Mouse (Mus musculus) midbrain, embryonic 16.5 days (tissue): ENCODE measurements around the gene Rnf114. TPM values are rescaled to one million over a fixed set of nuclear protein-coding genes. Genes with fewer than 3 reads are reported as not detected.

Experiments used
- ATAC-seq: fragments of 200-750 bp; cut with Nextera tagmentation; 2 replicates; pipeline ENCODE4 v1.8.0; 2017; ENCODE audit warnings: moderate TSS enrichment
- H3K27ac ChIP-seq: fragments of 300-500 bp; sonication (generic); 2 replicates; pipeline ENCODE4 v1.5.1; 2014; ENCODE audit warnings: mild to moderate bottlenecking, low read length, mixed read lengths
- H3K27me3 ChIP-seq: fragments of 300-500 bp; sonication (generic); 2 replicates; pipeline ENCODE4 v1.6.1; 2014; ENCODE audit warnings: low read depth, low read length, mixed read lengths; ENCODE audit not compliant: control insufficient read depth, insufficient read depth
- H3K36me3 ChIP-seq: fragments of 300-500 bp; sonication (generic); 2 replicates; pipeline ENCODE4 v1.6.1; 2014; ENCODE audit warnings: mild to moderate bottlenecking, low read length, moderate library complexity, mixed read lengths; ENCODE audit not compliant: control insufficient read depth, insufficient read depth
- H3K4me1 ChIP-seq: fragments of 300-500 bp; sonication (generic); 2 replicates; pipeline ENCODE4 v1.6.1; 2014; ENCODE audit warnings: mild to moderate bottlenecking, low read length, mixed read lengths; ENCODE audit not compliant: control insufficient read depth, insufficient read depth
- H3K4me2 ChIP-seq: fragments of 300-500 bp; sonication (generic); 2 replicates; pipeline ENCODE4 v1.6.1; 2014; ENCODE audit warnings: mild to moderate bottlenecking, low read length, mixed read lengths
- H3K4me3 ChIP-seq: fragments of 300-500 bp; sonication (generic); 2 replicates; pipeline ENCODE4 v1.5.1; 2014; ENCODE audit warnings: low read depth, mild to moderate bottlenecking, low read length, moderate library complexity, mixed read lengths
- H3K9ac ChIP-seq: fragments of 300-500 bp; sonication (generic); 2 replicates; pipeline ENCODE4 v1.6.1; 2014; ENCODE audit warnings: low read depth, low read length, mixed read lengths
- H3K9me3 ChIP-seq: fragments of 300-500 bp; sonication (generic); replicated peaks from 2 replicates; pipeline ENCODE4 v1.6.1; 2014; ENCODE audit warnings: mild to moderate bottlenecking, low read length, mixed read lengths; ENCODE audit not compliant: control insufficient read depth, poor library complexity, severe bottlenecking
- WGBS: fragments of 180-500 bp; shearing (Covaris S2); extraction: QIAGEN DNeasy Blood & Tissue Kit; methylation state at CpG from one replicate; pipeline ENCODE4 v1.1.7; 2014; 5-methylcytosine and 5-hydroxymethylcytosine counted together
- polyA plus RNA-seq: library from polyadenylated mRNA; unstranded; fragments of >200 nt; fragmentation: Nextera tagmentation; extraction: Ambion mirVana; gene quantifications from 2 replicates; pipeline ENCODE4 v1.2.1, GENCODE M21; 2015

The Rnf114 gene
- polyA plus RNA-seq, 1 experiment from 2014 or later: 111 TPM

DNA sequence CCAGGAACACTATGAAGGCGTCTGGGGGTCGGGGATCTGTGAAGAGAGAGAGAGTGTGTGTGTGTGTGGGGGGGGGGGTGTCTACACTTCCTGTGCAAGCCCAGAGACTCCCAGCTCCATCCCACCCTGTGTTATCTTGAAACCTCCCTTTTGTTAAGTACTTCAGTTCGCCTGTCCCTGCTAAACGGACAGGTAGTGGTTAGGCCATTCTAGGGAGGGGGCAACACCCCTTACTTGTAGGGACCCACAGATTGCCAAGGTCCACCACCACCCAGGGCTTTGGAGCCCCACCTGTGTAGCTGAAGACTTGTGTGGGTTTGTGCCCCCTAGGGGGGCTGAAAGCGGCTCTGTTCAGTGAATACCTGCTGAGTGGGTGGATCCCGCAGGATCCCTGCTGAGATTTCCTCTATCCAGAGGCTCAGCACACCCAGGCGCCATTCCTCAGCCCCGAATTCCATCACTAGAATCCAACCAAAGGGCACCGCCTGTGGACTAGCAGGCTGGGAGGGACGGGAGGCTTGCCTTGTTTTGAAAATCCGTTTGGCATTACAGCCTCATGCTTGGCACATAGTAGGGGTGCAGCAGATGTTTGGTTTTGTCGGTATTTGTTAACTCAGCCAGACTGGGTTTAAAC is 48.1 kb downstream of the Rnf114 start:
- Histone ChIP-seq H3K27ac (no peak overlapping the region), H3K4me1 (peaks cover 12% of the 10 kb centered on the region), H3K4me2 (0 out of 2 replicates have a peak overlapping the region, but pooled peaks have one; percentile 1), H3K27me3 (peaks cover 34% of the 10 kb centered on the region), H3K9me3 (no peaks in the 10 kb centered on the region), H3K36me3 (no peaks in the 10 kb centered on the region), H3K9ac (no peak overlapping the region), H3K4me3 (no peak overlapping the region)
- ATAC-seq: no peak
- 17% methylated on average over 12 of the region's 12 CpGs for WGBS

DNA sequence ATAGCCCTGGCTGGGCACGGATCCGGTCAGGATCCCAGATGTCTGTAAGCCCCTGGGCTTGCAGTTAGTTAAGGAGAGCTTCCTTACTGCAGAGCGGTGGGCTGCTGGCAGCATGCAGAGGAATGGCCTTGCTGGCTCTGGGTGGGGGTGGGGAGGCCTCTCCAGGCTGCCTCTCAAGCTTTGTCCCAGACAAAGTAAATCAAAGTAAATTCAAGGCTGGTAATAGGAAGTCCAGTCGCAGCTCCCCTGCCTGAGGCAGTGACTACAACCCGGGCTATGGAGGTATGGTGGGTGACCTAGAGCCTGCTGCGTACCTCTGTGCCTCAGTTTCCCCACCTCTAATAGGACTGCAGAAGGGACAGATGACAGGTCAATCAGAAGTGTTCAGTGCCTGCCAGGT is 48.9 kb downstream of the Rnf114 start:
- WGBS: 7% methylated on average over 6 of the region's 6 CpGs
- no peak overlapping the region for H3K4me3 ChIP-seq
- H3K4me1 ChIP-seq: peaks cover 12% of the 10 kb centered on the region
- H3K9ac ChIP-seq: no peak overlapping the region
- no peak overlapping the region for H3K27ac ChIP-seq
- no peak for ATAC-seq
- no peaks in the 10 kb centered on the region for H3K9me3 ChIP-seq
- no peak overlapping the region for H3K4me2 ChIP-seq
- peaks cover 28% of the 10 kb centered on the region for H3K27me3 ChIP-seq
- H3K36me3 ChIP-seq: no peaks in the 10 kb centered on the region

DNA sequence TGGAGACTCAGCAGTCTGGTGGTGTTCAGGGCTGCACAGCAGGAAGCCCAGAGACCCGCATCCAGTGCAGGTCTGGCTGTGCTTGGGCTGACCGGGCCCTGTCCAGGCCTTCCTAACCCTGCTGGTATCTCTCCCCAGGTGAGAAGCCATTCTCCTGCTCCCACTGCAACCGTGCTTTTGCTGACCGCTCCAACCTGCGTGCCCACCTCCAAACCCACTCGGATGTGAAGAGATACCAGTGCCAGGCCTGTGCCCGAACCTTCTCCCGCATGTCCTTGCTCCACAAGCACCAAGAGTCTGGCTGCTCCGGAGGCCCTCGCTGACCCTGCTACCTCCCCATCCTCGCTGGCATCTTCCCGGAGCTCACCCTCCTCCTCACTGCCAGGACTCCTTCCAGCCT is 49.3 kb downstream of the Rnf114 start:
- no peak overlapping the region for H3K4me2 ChIP-seq
- peaks cover 12% of the 10 kb centered on the region for H3K4me1 ChIP-seq
- H3K27me3 ChIP-seq: peaks cover 24% of the 10 kb centered on the region
- no peaks in the 10 kb centered on the region for H3K9me3 ChIP-seq
- no peak overlapping the region for H3K4me3 ChIP-seq
- no peak overlapping the region for H3K9ac ChIP-seq
- 68% methylated on average over 12 of the region's 12 CpGs for WGBS
- no peak for ATAC-seq
- H3K27ac ChIP-seq: no peak overlapping the region
- no peaks in the 10 kb centered on the region for H3K36me3 ChIP-seq

DNA sequence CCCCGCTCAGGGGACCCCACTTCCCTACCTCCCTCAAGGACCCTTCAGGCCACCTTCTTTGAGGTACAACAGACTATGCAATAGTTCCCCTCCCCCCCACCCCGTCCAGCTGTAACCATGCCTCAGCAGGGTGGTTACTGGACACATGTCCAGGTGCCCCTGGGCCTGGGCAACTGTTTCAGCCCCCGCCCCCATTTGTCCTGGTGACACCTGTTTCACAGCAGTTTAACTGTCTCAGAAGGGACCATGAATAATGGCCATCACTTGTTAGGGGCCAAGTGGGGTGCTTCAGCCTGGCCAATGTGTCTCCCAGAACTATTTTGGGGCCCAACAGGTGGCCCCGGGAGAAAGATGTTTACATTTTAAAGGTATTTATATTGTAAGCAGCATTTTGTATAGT is 49.9 kb downstream of the Rnf114 start:
- H3K4me3 ChIP-seq: no peak overlapping the region

DNA sequence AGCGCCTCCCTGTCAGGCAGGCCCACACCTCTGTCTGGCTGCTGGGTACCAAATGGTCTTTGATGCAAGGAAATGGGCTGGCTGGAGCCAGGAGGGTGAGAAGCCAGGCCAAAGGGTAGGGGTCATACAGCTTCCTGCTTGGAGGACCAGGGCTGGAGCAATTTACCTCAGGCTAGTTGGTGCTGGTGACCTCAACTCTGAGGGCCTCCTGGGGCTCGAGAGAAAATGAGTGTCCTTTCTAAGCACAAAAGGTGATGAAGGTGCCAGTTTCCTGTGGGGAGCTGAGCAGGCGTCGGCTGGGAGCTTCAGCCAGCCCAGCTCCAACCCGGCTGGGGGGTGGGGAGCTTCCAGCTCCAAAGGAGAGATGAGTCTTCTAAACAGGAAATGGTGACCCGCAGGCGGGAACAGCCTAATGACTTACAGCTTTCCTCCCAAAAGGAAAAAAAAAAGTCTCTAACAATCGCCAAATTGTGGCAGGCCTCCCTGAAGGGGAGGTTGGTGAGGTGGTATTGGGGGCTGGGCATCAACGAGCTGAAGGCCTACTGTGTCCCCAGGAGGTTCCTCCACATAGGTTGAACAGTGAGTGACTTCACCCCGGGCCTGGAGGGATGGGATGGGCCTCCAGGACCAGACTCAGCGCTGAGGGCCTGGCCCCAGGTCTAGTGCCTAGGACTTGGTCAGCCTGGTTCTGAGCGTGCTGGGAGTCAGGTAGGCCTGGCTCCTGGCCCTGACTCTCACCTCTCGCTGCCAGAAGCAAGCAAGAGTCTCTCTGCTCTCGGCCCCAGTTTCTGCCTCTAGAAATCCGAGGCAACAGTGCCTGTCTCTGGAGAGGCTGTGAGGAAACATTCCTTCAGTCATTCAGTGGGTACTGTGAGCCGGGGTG is 50.9 kb downstream of the Rnf114 start:
- Histone ChIP-seq H3K36me3 (no peaks in the 10 kb centered on the region), H3K4me1 (peaks cover 4% of the 10 kb centered on the region), H3K27ac (peak overlapping the region; percentile 34; the same call in 1 of the 2 replicates), H3K4me3 (no peak overlapping the region), H3K27me3 (peaks cover 15% of the 10 kb centered on the region), H3K4me2 (no peak overlapping the region), H3K9me3 (no peaks in the 10 kb centered on the region), H3K9ac (no peak overlapping the region)
- no peak for ATAC-seq
- WGBS: 39% methylated on average over 16 of the region's 16 CpGs

More for the DNA sequence above, 49.9 kb downstream of the Rnf114 start:
- no peak overlapping the region for H3K4me2 ChIP-seq
- H3K4me1 ChIP-seq: peaks cover 10% of the 10 kb centered on the region
- H3K9ac ChIP-seq: no peak overlapping the region
- H3K27ac ChIP-seq: no peak overlapping the region
- H3K27me3 ChIP-seq: peaks cover 18% of the 10 kb centered on the region
- 79% methylated on average over 4 of the region's 4 CpGs for WGBS
- H3K9me3 ChIP-seq: no peaks in the 10 kb centered on the region
- ATAC-seq: no peak
- H3K36me3 ChIP-seq: no peaks in the 10 kb centered on the region

DNA sequence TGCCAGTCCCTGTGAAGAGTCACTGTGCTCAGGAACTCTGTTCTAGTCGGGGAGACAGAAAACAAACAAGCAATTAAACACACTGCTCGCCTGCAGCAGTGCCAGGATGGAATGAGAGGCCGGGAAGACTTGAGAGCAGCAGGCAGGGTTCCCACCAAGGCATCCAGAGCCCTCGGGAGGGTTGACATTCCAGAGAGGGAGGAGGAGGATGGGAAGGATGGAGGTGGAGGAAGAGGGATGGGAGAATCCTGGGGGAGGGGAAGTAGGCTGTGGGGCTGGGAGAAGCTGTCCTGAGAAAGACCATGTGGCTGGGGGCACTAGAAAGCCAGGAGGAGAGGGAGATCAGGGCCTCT is 51.5 kb downstream of the Rnf114 start:
- H3K4me2 ChIP-seq: no peak overlapping the region
- ATAC-seq: no peak

DNA sequence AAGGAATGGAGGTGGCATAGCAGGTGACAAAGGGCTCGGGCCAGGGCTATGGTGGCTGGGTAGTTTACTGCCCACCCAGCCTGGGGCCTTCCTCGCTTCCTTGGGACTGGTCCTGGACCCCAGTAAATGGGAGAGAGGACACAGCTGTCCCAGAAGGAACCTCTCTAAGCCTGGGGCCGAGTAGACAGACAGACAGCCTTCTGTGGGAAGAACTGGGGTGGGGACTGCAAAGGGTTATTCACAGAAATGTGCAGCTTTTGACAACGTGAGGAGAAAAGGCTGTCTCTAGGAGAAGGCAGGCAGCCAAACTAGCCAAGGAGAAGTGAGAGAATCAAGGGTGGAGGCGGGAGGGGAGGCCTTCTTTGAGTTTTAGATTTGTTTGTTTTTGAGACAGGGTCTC is 52.0 kb downstream of the Rnf114 start:
- Histone ChIP-seq H3K4me2 (no peak overlapping the region), H3K9ac (no peak overlapping the region), H3K4me3 (no peak overlapping the region), H3K9me3 (no peaks in the 10 kb centered on the region), H3K4me1 (peaks cover 3% of the 10 kb centered on the region; the same call in 1 of the 2 replicates), H3K27me3 (peaks cover 5% of the 10 kb centered on the region; the same call in 1 of the 2 replicates), H3K27ac (no peak overlapping the region), H3K36me3 (no peaks in the 10 kb centered on the region)
- ATAC-seq: no peak
- 56% methylated on average over 5 of the region's 5 CpGs for WGBS

More for the DNA sequence above, 51.5 kb downstream of the Rnf114 start:
- Histone ChIP-seq H3K27me3 (peaks cover 10% of the 10 kb centered on the region; the same call in 1 of the 2 replicates), H3K36me3 (no peaks in the 10 kb centered on the region), H3K4me1 (peaks cover 3% of the 10 kb centered on the region; the same call in 1 of the 2 replicates), H3K4me3 (no peak overlapping the region), H3K9me3 (no peaks in the 10 kb centered on the region), H3K27ac (peak overlapping the region; percentile 34; the same call in 1 of the 2 replicates), H3K9ac (no peak overlapping the region)
- 21% methylated on average over 4 of the region's 4 CpGs for WGBS

DNA sequence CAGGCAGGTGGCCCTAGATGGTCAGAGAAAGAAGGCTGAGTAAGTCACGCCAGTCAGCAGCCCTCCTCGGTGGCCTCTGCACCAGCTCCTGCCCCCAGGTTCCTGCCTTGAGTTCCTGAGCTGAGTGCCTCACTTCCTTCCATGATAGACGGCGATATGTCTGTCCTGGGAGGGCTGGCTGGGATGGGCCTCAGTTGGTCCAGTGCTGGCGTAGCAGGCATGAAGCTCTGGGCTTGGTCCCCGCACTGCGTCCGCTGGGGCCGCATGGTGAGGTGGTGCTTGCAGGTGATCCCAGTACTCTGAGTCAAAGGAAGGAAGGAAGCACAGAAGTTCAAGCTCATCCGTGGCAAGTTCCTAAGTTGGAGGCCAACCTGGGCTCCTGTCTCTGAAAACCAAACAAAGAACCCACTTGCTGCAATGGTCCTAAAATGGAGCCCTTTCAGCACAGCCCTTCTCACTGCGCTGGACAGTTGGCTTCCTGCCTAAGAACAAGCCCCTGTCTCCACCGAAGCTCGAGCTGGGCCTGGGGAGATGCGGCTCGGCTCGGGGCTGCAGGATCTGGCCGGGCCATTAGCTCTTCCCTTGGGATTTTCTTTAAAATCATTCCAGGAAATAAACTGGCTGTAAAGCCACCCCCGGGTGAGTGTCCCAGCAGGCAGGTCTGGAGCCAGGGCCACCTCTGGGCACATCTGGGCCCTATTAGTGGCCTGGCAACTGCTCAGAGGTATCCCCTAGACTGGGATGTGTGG is 54.2 kb downstream of the Rnf114 start:
- no peak overlapping the region for H3K4me2 ChIP-seq
- H3K36me3 ChIP-seq: no peaks in the 10 kb centered on the region
- no peak for ATAC-seq
- H3K9ac ChIP-seq: no peak overlapping the region
- no peaks in the 10 kb centered on the region for H3K9me3 ChIP-seq
- no peaks in the 10 kb centered on the region for H3K4me1 ChIP-seq
- no peak overlapping the region for H3K27ac ChIP-seq
- H3K27me3 ChIP-seq: no peaks in the 10 kb centered on the region
- H3K4me3 ChIP-seq: no peak overlapping the region
- WGBS: 85% methylated on average over 18 of the region's 18 CpGs
